Mouse (Mus musculus): ENCODE data around the gene Efl1. TPM values are rescaled to one million over a fixed set of nuclear protein-coding genes. Genes with fewer than 3 reads are reported as not detected.
"Not testable (repeated sequence)": the region's sequence is repeated elsewhere in the genome, so short reads cannot be mapped to it uniquely, and the experiment has no call there.

Gene Efl1
- polyA plus RNA-seq, 1 experiment from 2014 or later = 10.8 TPM

DNA sequence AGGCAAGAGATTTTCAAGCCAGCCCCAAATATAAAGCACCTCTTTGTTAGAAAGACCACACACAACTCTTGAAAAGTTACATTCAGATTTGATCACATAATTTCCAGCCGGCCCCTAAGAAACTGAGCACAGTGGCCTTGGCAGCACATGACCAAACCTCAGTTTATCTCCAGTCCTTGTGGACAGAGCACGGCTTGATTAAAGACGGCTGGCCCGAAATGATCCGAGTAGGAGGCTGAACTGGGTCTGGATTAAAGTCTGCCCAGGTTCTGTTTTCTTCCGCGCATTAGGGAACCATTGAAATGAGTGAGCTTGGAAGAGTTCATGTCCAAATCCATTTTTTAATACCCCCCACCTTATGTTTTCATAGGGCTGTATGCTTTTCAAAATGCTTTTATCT lies 72.1 kb downstream of the Efl1 start:
- H3K4me3 ChIP-seq (replicated peaks) = no peak overlapping the region
- no peak overlapping the region for H3K4me2 ChIP-seq
- no peaks in the 10 kb centered on the region for H3K27me3 ChIP-seq
- no peaks in the 10 kb centered on the region for H3K36me3 ChIP-seq
- 74% methylated on average over 7 of the region's 7 CpGs for WGBS (ENCODE audit: insufficient replicate concordance)
- no peaks in the 10 kb centered on the region for H3K9me3 ChIP-seq (replicated peaks)
- no peak overlapping the region for H3K9ac ChIP-seq
- peaks cover 5% of the 10 kb centered on the region for H3K4me1 ChIP-seq (replicated peaks)
- H3K27ac ChIP-seq = no peak overlapping the region
- no peak for DNase-seq
- ATAC-seq (ENCODE audit: low read depth) = no peak

- Histone ChIP-seq H3K9ac (no peak overlapping the region), H3K27me3 (no peaks in the 10 kb centered on the region), H3K4me3 (replicated peaks) (no peak overlapping the region), H3K9me3 (replicated peaks) (no peaks in the 10 kb centered on the region), H3K36me3 (no peaks in the 10 kb centered on the region), H3K27ac (no peak overlapping the region), H3K4me2 (no peak overlapping the region), H3K4me1 (replicated peaks) (peaks cover 5% of the 10 kb centered on the region)
- WGBS (ENCODE audit: insufficient replicate concordance) = 31% methylated on average over 7 of the region's 7 CpGs
- no peak for ATAC-seq (ENCODE audit: low read depth)
- DNase-seq = no peak
Observed at GRCm38 (mm10) chr7:82720906-82721305, 72.5 kb downstream of the Efl1 start.

DNA sequence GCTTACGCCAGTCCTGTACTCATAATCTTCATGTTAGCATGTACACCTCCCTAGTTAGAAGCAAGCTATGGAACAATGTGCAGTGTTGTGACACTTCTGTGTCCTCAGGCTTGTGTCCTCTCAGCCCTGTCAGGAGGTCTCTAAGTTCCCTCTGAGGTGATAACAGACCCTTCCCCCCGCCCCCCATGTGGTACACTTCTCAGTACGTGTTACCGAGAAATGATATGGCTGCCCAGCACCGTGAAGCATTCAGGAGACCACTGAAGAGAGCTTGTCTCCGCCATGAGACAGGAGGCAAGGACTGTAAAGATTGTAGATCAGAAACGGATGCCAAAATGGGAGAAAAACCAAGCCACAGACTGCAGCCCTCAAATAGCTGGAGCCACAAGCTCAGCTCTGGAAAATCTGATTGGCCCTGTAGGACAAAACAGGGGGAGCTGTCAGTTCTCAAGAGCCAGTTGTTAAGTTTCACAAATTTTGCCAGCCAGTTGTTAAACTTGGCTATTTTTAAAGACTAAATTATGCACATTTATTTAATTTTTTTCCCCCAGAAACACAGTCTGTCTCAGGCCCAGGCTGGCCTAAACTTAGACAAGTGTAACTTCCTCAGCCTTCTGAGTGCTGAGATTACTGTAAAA lies 74.2 kb downstream of the Efl1 start:
- Histone ChIP-seq H3K27ac (no peak overlapping the region), H3K4me1 (replicated peaks) (peaks cover 5% of the 10 kb centered on the region), H3K9ac (no peak overlapping the region), H3K9me3 (replicated peaks) (no peaks in the 10 kb centered on the region), H3K4me2 (no peak overlapping the region), H3K27me3 (no peaks in the 10 kb centered on the region), H3K36me3 (no peaks in the 10 kb centered on the region), H3K4me3 (replicated peaks) (no peak overlapping the region)
- no peak for ATAC-seq (ENCODE audit: low read depth)
- 64% methylated on average over 7 of the region's 7 CpGs for WGBS (ENCODE audit: insufficient replicate concordance)
- DNase-seq = no peak

GRCm38 (mm10) chr7:82723151-82723871 lies 74.9 kb downstream of the Efl1 start:
- no peaks in the 10 kb centered on the region for H3K27me3 ChIP-seq
- no peak overlapping the region for H3K27ac ChIP-seq
- no peaks in the 10 kb centered on the region for H3K36me3 ChIP-seq
- no peaks in the 10 kb centered on the region for H3K9me3 ChIP-seq (replicated peaks)
- no peak overlapping the region for H3K4me3 ChIP-seq (replicated peaks)
- no peak overlapping the region for H3K9ac ChIP-seq
- WGBS (ENCODE audit: insufficient replicate concordance) = 71% methylated on average over 7 of the region's 7 CpGs
- H3K4me2 ChIP-seq = no peak overlapping the region
- ATAC-seq (ENCODE audit: low read depth) (no peak), DNase-seq (no peak)
- H3K4me1 ChIP-seq (replicated peaks) = peaks cover 5% of the 10 kb centered on the region

GRCm38 (mm10) chr7:82724491-82724890 lies 76.1 kb downstream of the Efl1 start:
- H3K27me3 ChIP-seq = no peaks in the 10 kb centered on the region

DNA sequence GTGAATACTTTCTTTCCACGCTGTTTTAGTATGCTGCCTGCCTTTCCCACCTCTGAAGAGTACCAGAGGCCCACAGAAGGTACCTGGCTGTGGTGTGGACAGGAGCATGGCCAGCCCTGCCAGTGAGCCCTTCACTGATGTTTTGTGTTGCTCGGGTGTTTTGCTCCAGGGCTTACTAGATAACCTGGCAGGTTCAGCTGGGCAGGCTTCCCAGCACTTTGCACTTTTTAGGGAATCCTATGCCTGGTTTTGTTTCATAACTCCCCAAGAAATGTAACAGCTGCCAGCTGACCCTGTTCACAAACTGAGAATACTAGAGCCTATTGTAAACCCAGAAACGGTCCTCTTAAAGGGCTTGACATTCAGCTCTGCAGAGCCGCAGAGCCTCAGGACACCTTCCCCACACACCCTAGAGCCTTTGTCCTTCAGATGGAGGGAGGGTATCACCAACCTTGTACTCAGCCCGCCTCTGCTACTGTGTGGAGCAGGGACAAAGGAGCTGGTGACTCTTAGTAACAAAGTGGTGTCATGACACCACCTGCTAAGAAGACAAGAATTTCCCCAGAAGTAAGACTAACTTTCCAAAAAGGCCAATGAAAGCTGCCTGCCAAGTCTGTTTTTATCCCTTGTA lies 76.7 kb downstream of the Efl1 start:
- no peaks in the 10 kb centered on the region for H3K9me3 ChIP-seq (replicated peaks)
- no peak overlapping the region for H3K27ac ChIP-seq
- DNase-seq (no peak), ATAC-seq (ENCODE audit: low read depth) (no peak)
- no peaks in the 10 kb centered on the region for H3K27me3 ChIP-seq
- H3K4me2 ChIP-seq = no peak overlapping the region
- no peak overlapping the region for H3K9ac ChIP-seq
- H3K36me3 ChIP-seq = 0 out of 2 replicates have a peak, but pooled peaks cover 3% of the 10 kb centered on the region
- WGBS (ENCODE audit: insufficient replicate concordance) = 74% methylated on average over 5 of the region's 5 CpGs
- H3K4me1 ChIP-seq (replicated peaks) = peaks cover 5% of the 10 kb centered on the region
- H3K4me3 ChIP-seq (replicated peaks) = no peak overlapping the region

More at GRCm38 (mm10) chr7:82724491-82724890, 76.1 kb downstream of the Efl1 start:
- H3K9ac ChIP-seq = no peak overlapping the region
- DNase-seq (no peak), ATAC-seq (ENCODE audit: low read depth) (no peak)
- 56% methylated on average over 3 of the region's 3 CpGs for WGBS (ENCODE audit: insufficient replicate concordance)
- H3K4me3 ChIP-seq (replicated peaks) = no peak overlapping the region
- H3K4me2 ChIP-seq = no peak overlapping the region
- 0 out of 2 replicates have a peak, but pooled peaks cover 3% of the 10 kb centered on the region for H3K36me3 ChIP-seq
- H3K9me3 ChIP-seq (replicated peaks) = no peaks in the 10 kb centered on the region
- H3K4me1 ChIP-seq (replicated peaks) = peaks cover 5% of the 10 kb centered on the region
- H3K27ac ChIP-seq = no peak overlapping the region

DNA sequence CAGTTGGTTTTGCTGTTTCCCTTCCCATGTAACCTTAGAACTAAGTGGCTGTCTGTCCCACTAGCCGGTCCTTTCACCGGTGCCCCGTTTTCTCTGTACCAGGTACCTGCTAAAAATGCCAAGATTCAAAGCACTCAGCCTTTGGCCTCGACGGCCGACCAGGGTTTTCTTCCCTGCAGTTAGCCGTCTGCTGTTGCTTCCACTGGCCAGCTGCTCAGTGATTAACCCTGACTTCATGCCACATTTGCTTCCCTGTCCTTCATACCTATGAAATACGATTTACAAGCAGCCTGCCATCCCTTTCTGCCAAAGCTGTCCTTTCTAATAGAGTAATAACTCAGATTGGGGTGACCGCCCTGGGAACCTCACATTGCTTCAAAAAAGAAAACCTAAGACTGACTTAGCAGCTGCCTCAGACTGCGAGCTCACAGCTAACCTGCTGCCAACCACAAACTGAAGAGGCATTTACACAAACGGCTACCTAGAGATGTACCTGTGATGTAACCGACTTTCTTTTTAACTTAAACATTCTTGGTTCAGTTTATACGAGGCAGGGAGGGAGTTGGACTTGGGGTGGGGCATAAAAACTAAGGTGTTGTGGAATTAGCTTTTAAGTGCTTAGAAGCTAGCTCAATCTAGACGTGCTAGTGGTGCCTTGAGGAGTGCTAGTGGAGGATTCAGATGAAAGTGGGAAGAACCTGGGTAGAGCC lies 77.5 kb downstream of the Efl1 start:
- Histone ChIP-seq H3K4me2 (no peak overlapping the region), H3K4me1 (replicated peaks) (peaks cover 5% of the 10 kb centered on the region), H3K4me3 (replicated peaks) (no peak overlapping the region), H3K9ac (no peak overlapping the region), H3K36me3 (0 out of 2 replicates have a peak, but pooled peaks cover 3% of the 10 kb centered on the region), H3K27me3 (no peaks in the 10 kb centered on the region), H3K27ac (no peak overlapping the region), H3K9me3 (replicated peaks) (no peaks in the 10 kb centered on the region)
- no peak for ATAC-seq (ENCODE audit: low read depth)
- no peak for DNase-seq
- 77% methylated on average over 14 of the region's 14 CpGs for WGBS (ENCODE audit: insufficient replicate concordance)

GRCm38 (mm10) chr7:82727066-82727465 lies 78.7 kb downstream of the Efl1 start:
- Histone ChIP-seq H3K27me3 (no peaks in the 10 kb centered on the region), H3K4me2 (no peak overlapping the region), H3K36me3 (0 out of 2 replicates have a peak, but pooled peaks cover 3% of the 10 kb centered on the region), H3K4me3 (replicated peaks) (no peak overlapping the region), H3K27ac (no peak overlapping the region), H3K9me3 (replicated peaks) (no peaks in the 10 kb centered on the region), H3K9ac (no peak overlapping the region), H3K4me1 (replicated peaks) (peaks cover 5% of the 10 kb centered on the region)
- 68% methylated on average over 5 of the region's 5 CpGs for WGBS (ENCODE audit: insufficient replicate concordance)
- ATAC-seq (ENCODE audit: low read depth) (no peak), DNase-seq (no peak)

- not testable (repeated sequence) for H3K9ac ChIP-seq; H3K4me1 ChIP-seq (replicated peaks); DNase-seq; H3K9me3 ChIP-seq (replicated peaks); H3K27me3 ChIP-seq; H3K4me2 ChIP-seq; H3K27ac ChIP-seq; H3K4me3 ChIP-seq (replicated peaks); H3K36me3 ChIP-seq; ATAC-seq (ENCODE audit: low read depth)
- 88% methylated on average over 7 of the region's 8 CpGs for WGBS (ENCODE audit: insufficient replicate concordance)
Observed at GRCm38 (mm10) chr7:82729009-82729408, 80.6 kb downstream of the Efl1 start.

GRCm38 (mm10) chr7:82733118-82733517 lies 84.7 kb downstream of the Efl1 start:
- Histone ChIP-seq H3K9ac (no peak overlapping the region), H3K27ac (no peak overlapping the region), H3K4me3 (replicated peaks) (no peak overlapping the region), H3K9me3 (replicated peaks) (no peaks in the 10 kb centered on the region), H3K27me3 (no peaks in the 10 kb centered on the region), H3K4me1 (replicated peaks) (peaks cover 8% of the 10 kb centered on the region; the same call in 1 of the 2 replicates), H3K4me2 (no peak overlapping the region), H3K36me3 (0 out of 2 replicates have a peak, but pooled peaks cover 3% of the 10 kb centered on the region)
- DNase-seq (no peak), ATAC-seq (ENCODE audit: low read depth) (no peak)
- WGBS (ENCODE audit: insufficient replicate concordance) = 73% methylated on average over 5 of the region's 5 CpGs

DNA sequence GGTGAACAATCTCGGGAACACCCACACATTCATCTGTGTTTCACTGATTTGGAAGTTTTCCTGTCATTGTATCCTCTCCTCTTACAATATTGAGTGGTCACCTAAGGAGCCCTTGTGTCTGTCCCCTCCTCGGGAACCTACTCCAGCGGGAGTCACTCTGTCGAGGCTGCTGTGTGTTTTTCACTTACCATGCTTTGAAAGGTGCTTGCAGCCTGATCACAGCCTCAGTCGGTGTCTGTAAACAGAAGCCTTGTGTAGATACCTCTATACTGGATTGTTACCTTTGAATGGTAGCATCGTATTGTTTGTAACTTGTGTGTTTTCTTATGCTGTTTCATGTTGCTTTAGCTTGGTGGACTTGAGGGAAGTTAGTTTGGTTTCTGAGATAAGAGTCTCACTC lies 85.6 kb downstream of the Efl1 start:
- 57% methylated on average over 6 of the region's 6 CpGs for WGBS (ENCODE audit: insufficient replicate concordance)
- Histone ChIP-seq H3K9me3 (replicated peaks) (no peaks in the 10 kb centered on the region), H3K4me3 (replicated peaks) (no peak overlapping the region), H3K27me3 (no peaks in the 10 kb centered on the region), H3K4me2 (no peak overlapping the region), H3K9ac (no peak overlapping the region), H3K36me3 (no peaks in the 10 kb centered on the region), H3K4me1 (replicated peaks) (peaks cover 8% of the 10 kb centered on the region; the same call in 1 of the 2 replicates), H3K27ac (no peak overlapping the region)
- no peak for DNase-seq
- ATAC-seq (ENCODE audit: low read depth) = no peak

Data from liver, embryonic 13.5 days (tissue).